ENCODE assay signal across 19 mouse cellular contexts in the genomic region with DNA sequence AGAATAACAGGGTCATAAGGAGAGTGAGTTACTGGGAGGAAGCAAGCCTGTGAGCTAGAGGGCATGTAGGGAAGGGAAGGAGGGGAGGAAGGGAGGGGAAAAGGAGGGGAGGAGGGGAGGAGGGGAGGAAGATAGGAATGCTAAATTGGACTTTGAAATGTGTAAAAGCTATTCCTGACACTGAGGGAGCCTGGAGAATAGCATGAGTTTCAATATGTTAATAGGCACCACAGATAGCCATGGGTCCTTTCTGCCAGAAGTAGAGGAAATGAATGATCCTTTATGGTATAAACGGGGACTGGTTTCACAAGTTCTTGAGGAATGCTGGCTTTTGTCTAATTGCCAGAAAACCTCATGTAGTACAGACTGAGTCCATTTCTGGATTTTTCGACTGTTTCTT.
DNase-seq lines count a peak whose midpoint lies in the region; ATAC-seq and TF ChIP-seq lines count a peak whose summit lies in the region.
"Had no signal": no experiment of that assay in that cellular context is flagged by ENCODE, and none has a peak within 500 bp of the region (broad histone marks: within the 10 kb centered on the region; RNA-seq: fewer than 3 reads in every experiment).

No protein-coding gene starts in this region.

- WGBS in embryonic facial prominence, embryonic 14.5 days: 56% methylated on average over 2 of the region's 2 CpGs
- 69% methylated on average over 2 of the region's 2 CpGs for WGBS in embryonic facial prominence, embryonic 10.5 days
- WGBS in lung, embryonic 14.5 days: 47% methylated on average over 2 of the region's 2 CpGs
- 46% methylated on average over 2 of the region's 2 CpGs for WGBS in intestine, embryonic 14.5 days

- TF ChIP-seq CTCF in lung, embryonic 14.5 days (IDR thresholded peaks at IDR 0.05; ENCODE audit: low read depth): no peak

- H3K4me1 ChIP-seq in embryonic facial prominence, embryonic 14.5 days (ENCODE audit: control insufficient read depth, insufficient read depth, low read length): no peaks in the 10 kb centered on the region
- no peaks in the 10 kb centered on the region for H3K4me1 ChIP-seq in embryonic facial prominence, embryonic 10.5 days
- H3K4me1 ChIP-seq in lung, embryonic 14.5 days (ENCODE audit: insufficient read depth): no peaks in the 10 kb centered on the region
- H3K4me1 ChIP-seq in intestine, embryonic 14.5 days (replicated peaks; ENCODE audit: control insufficient read depth, insufficient read depth, low read length): no peaks in the 10 kb centered on the region; the same call in 1 of the 2 replicates
- H3K4me1 ChIP-seq: embryonic facial prominence, embryonic 13.5 days; forebrain, embryonic 15.5 days; heart, embryonic 10.5 days; hindbrain, embryonic 12.5 days had no signal

- no peaks in the 10 kb centered on the region for H3K27me3 ChIP-seq in embryonic facial prominence, embryonic 14.5 days (replicated peaks; ENCODE audit: control insufficient read depth, insufficient read depth, low read length)
- H3K27me3 ChIP-seq in embryonic facial prominence, embryonic 10.5 days (replicated peaks; ENCODE audit: low read depth, poor library complexity, severe bottlenecking): no peaks in the 10 kb centered on the region
- H3K27me3 ChIP-seq in lung, embryonic 14.5 days (ENCODE audit: insufficient read depth, low read length): no peaks in the 10 kb centered on the region
- H3K27me3 ChIP-seq in intestine, embryonic 14.5 days (replicated peaks; ENCODE audit: control insufficient read depth, insufficient read depth, low read length): no peaks in the 10 kb centered on the region
- H3K27me3 ChIP-seq: embryonic facial prominence, embryonic 13.5 days; forebrain, embryonic 15.5 days; hindbrain, embryonic 12.5 days had no signal

- H3K4me2 ChIP-seq in embryonic facial prominence, embryonic 14.5 days (ENCODE audit: low read depth, low read length): no peak overlapping the region
- H3K4me2 ChIP-seq in lung, embryonic 14.5 days: no peak overlapping the region
- no peak overlapping the region for H3K4me2 ChIP-seq in intestine, embryonic 14.5 days (ENCODE audit: low read length)
- H3K4me2 ChIP-seq: embryonic facial prominence, embryonic 13.5 days; forebrain, embryonic 15.5 days; hindbrain, embryonic 12.5 days had no signal

- ATAC-seq in embryonic facial prominence, embryonic 14.5 days (ENCODE audit: low read depth): no peak
- ATAC-seq in lung, embryonic 14.5 days (ENCODE audit: insufficient read depth): no peak
- 0 out of 2 replicates have a peak, but pooled peaks have one; percentile 43 for ATAC-seq in intestine, embryonic 14.5 days (replicated peaks; ENCODE audit: low FRiP score, low TSS enrichment, low read depth)
- ATAC-seq: forebrain, embryonic 15.5 days; hindbrain, postnatal 0 days had no signal

- DNase-seq in embryonic facial prominence, embryonic 14.5 days (ENCODE audit: low spot score): peak; percentile 26
- DNase-seq in embryonic facial prominence, embryonic 10.5 days (ENCODE audit: low spot score): no peak
- peak; percentile 49 for DNase-seq in lung, embryonic 14.5 days
- DNase-seq in lung, adult 18-20 months: no peak
- DNase-seq in intestine, embryonic 14.5 days (ENCODE audit: low spot score): no peak
- no peak for DNase-seq in layer of hippocampus, postnatal 25 days (ENCODE audit: extremely low spot score in 1 of 2, low spot score in 1 of 2)
- DNase-seq in cerebellum, postnatal 10 days: no peak
- DNase-seq: adrenal gland, postnatal 14 days; cerebellum, adult 18-20 months; cerebellum, adult 9-11 months; embryo, embryonic 11 days; heart, adult 18-20 months; heart, postnatal 10 days; heart, postnatal 4 days had no signal

- H3K4me3 ChIP-seq in embryonic facial prominence, embryonic 14.5 days (ENCODE audit: low read depth, low read length): no peak overlapping the region
- H3K4me3 ChIP-seq in embryonic facial prominence, embryonic 10.5 days: no peak overlapping the region
- no peak overlapping the region for H3K4me3 ChIP-seq in lung, embryonic 14.5 days (ENCODE audit: low read depth, low read length)
- no peak overlapping the region for H3K4me3 ChIP-seq in intestine, embryonic 14.5 days (ENCODE audit: low read depth, low read length)
- H3K4me3 ChIP-seq: embryonic facial prominence, embryonic 13.5 days; forebrain, embryonic 15.5 days; heart, embryonic 10.5 days; hindbrain, embryonic 12.5 days had no signal

- no peaks in the 10 kb centered on the region for H3K9me3 ChIP-seq in embryonic facial prominence, embryonic 14.5 days (ENCODE audit: control insufficient read depth, low read length)
- no peaks in the 10 kb centered on the region for H3K9me3 ChIP-seq in embryonic facial prominence, embryonic 10.5 days
- H3K9me3 ChIP-seq in lung, embryonic 14.5 days (ENCODE audit: low read depth, low read length): no peaks in the 10 kb centered on the region
- no peaks in the 10 kb centered on the region for H3K9me3 ChIP-seq in intestine, embryonic 14.5 days (ENCODE audit: control insufficient read depth, low read length)
- H3K9me3 ChIP-seq: embryonic facial prominence, embryonic 13.5 days; forebrain, embryonic 15.5 days; heart, embryonic 10.5 days; hindbrain, embryonic 12.5 days had no signal

- H3K27ac ChIP-seq in embryonic facial prominence, embryonic 14.5 days (replicated peaks; ENCODE audit: low read depth, low read length): no peak overlapping the region
- H3K27ac ChIP-seq in embryonic facial prominence, embryonic 10.5 days (replicated peaks): no peak overlapping the region
- H3K27ac ChIP-seq in lung, embryonic 14.5 days (ENCODE audit: low read depth): no peak overlapping the region
- H3K27ac ChIP-seq in intestine, embryonic 14.5 days (ENCODE audit: low read depth): no peak overlapping the region
- H3K27ac ChIP-seq: embryonic facial prominence, embryonic 13.5 days; forebrain, embryonic 15.5 days; heart, embryonic 10.5 days; hindbrain, embryonic 12.5 days; hindbrain, postnatal 0 days had no signal

- no peak overlapping the region for H3K9ac ChIP-seq in embryonic facial prominence, embryonic 14.5 days (ENCODE audit: low read depth, low read length)
- no peak overlapping the region for H3K9ac ChIP-seq in lung, embryonic 14.5 days
- H3K9ac ChIP-seq in intestine, embryonic 14.5 days (ENCODE audit: low read length): no peak overlapping the region
- H3K9ac ChIP-seq: embryonic facial prominence, embryonic 13.5 days; forebrain, embryonic 15.5 days; hindbrain, embryonic 12.5 days had no signal

- no peaks in the 10 kb centered on the region for H3K36me3 ChIP-seq in embryonic facial prominence, embryonic 14.5 days (ENCODE audit: control insufficient read depth, insufficient read depth, low read length)
- H3K36me3 ChIP-seq in embryonic facial prominence, embryonic 10.5 days (replicated peaks): no peaks in the 10 kb centered on the region
- H3K36me3 ChIP-seq in lung, embryonic 14.5 days (ENCODE audit: insufficient read depth): no peaks in the 10 kb centered on the region
- no peaks in the 10 kb centered on the region for H3K36me3 ChIP-seq in intestine, embryonic 14.5 days (ENCODE audit: control insufficient read depth, insufficient read depth, low read length)
- H3K36me3 ChIP-seq: embryonic facial prominence, embryonic 13.5 days; forebrain, embryonic 15.5 days; heart, embryonic 10.5 days; hindbrain, embryonic 12.5 days had no signal

Comparison
In these comparisons a context has a peak if more than half of its experiments do, and no peak if none do; other contexts are left out.
1. DNase-seq: peak in embryonic facial prominence, embryonic 14.5 days (single experiment) and lung, embryonic 14.5 days (single experiment); none in embryonic facial prominence, embryonic 10.5 days (single experiment), lung, adult 18-20 months (0 of 2), intestine, embryonic 14.5 days (single experiment), layer of hippocampus, postnatal 25 days (0 of 2) and cerebellum, postnatal 10 days (0 of 2).